Mouse (Mus musculus) hindbrain, embryonic 15.5 days (tissue): ENCODE data around the gene Angel2. TPM values are rescaled to one million over a fixed set of nuclear protein-coding genes. Genes with fewer than 3 reads are reported as not detected.

Source experiments
- ATAC-seq: fragments of 200-750 bp; cut with Nextera tagmentation; 2 replicates; pipeline ENCODE4 v1.8.0; 2017; ENCODE audit warnings: low read depth, moderate number of reproducible peaks, moderate TSS enrichment; ENCODE audit not compliant: low FRiP score
- H3K27ac ChIP-seq: fragments of 300-500 bp; sonication (generic); replicated peaks from 2 replicates; pipeline ENCODE4 v1.5.1; 2015; ENCODE audit warnings: mild to moderate bottlenecking, inconsistent platforms
- H3K27me3 ChIP-seq: fragments of 300-500 bp; sonication (generic); 2 replicates; pipeline ENCODE4 v1.6.1; 2015; ENCODE audit warnings: control low read depth, inconsistent platforms
- H3K36me3 ChIP-seq: fragments of 300-500 bp; sonication (generic); 2 replicates; pipeline ENCODE4 v1.6.1; 2015; ENCODE audit warnings: control low read depth, inconsistent platforms
- H3K4me1 ChIP-seq: fragments of 300-500 bp; sonication (generic); replicated peaks from 2 replicates; pipeline ENCODE4 v1.6.1; 2015; ENCODE audit warnings: control low read depth, inconsistent platforms
- H3K4me2 ChIP-seq: fragments of 300-500 bp; sonication (generic); 2 replicates; pipeline ENCODE4 v1.6.1; 2015; ENCODE audit warnings: moderate library complexity, mild to moderate bottlenecking, inconsistent platforms
- H3K4me3 ChIP-seq: fragments of 300-500 bp; sonication (generic); 2 replicates; pipeline ENCODE4 v1.5.1; 2015; ENCODE audit warnings: mild to moderate bottlenecking, inconsistent platforms
- H3K9ac ChIP-seq: fragments of 300-500 bp; sonication (generic); 2 replicates; pipeline ENCODE4 v1.6.1; 2015; ENCODE audit warnings: inconsistent platforms
- H3K9me3 ChIP-seq: fragments of 300-500 bp; sonication (generic); 2 replicates; pipeline ENCODE4 v1.6.1; 2016; ENCODE audit warnings: control low read depth, inconsistent platforms
- WGBS: fragments of 180-500 bp; shearing (Covaris S2); methylation state at CpG from one replicate; pipeline ENCODE4 v1.1.7; 2015; 5-methylcytosine and 5-hydroxymethylcytosine counted together
- polyA plus RNA-seq: library from polyadenylated mRNA; unstranded; fragments of >200 nt; fragmentation: Nextera tagmentation; extraction: Ambion mirVana; gene quantifications from 2 replicates; pipeline ENCODE4 v1.2.1, GENCODE M21; 2015

Gene Angel2
- polyA plus RNA-seq, 1 experiment from 2014 or later: 48.6 TPM

- Histone ChIP-seq H3K36me3 (peaks cover 11% of the 10 kb centered on the region), H3K27me3 (no peaks in the 10 kb centered on the region), H3K9ac (no peak overlapping the region), H3K9me3 (no peaks in the 10 kb centered on the region), H3K4me3 (no peak overlapping the region), H3K4me2 (no peak overlapping the region), H3K4me1 (peaks cover 10% of the 10 kb centered on the region), H3K27ac (no peak overlapping the region)
- 94% methylated on average over 16 of the region's 16 CpGs for WGBS
- no peak for ATAC-seq
Measured at GRCm38 (mm10) chr1:190904714-190905113, 20.2 kb upstream of the Angel2 start.

GRCm38 (mm10) chr1:190910836-190911235 is 14.1 kb upstream of the Angel2 start:
- peak overlapping the region; percentile 81 for H3K9ac ChIP-seq
- no peak for ATAC-seq
- H3K4me3 ChIP-seq: peak overlapping the region; percentile 75
- 0 out of 2 replicates have a peak overlapping the region, but pooled peaks have one; percentile 82 for H3K27ac ChIP-seq
- H3K9me3 ChIP-seq: no peaks in the 10 kb centered on the region
- peak overlapping the region; percentile 74 for H3K4me2 ChIP-seq
- H3K36me3 ChIP-seq: no peaks in the 10 kb centered on the region
- H3K4me1 ChIP-seq: peaks cover 31% of the 10 kb centered on the region
- no peaks in the 10 kb centered on the region for H3K27me3 ChIP-seq
- WGBS: 79% methylated on average over 6 of the region's 6 CpGs

GRCm38 (mm10) chr1:190911415-190912123 is 13.3 kb upstream of the Angel2 start, which contains the start of gene Rps6kc1:
Rps6kc1 (minus strand) TSS chr1:190911770.
- H3K4me3 ChIP-seq: peak within 1 kb of the TSS; percentile 75
- H3K36me3 ChIP-seq: no peaks in the 10 kb centered on the region
- H3K9ac ChIP-seq: peak within 1 kb of the TSS; percentile 81
- H3K27ac ChIP-seq: peak within 1 kb of the TSS; percentile 82
- ATAC-seq: peak; percentile 97
- H3K4me1 ChIP-seq: peaks cover 31% of the 10 kb centered on the region
- H3K9me3 ChIP-seq: no peaks in the 10 kb centered on the region
- WGBS: under 1% methylated on average over 46 of the region's 47 CpGs
- no peaks in the 10 kb centered on the region for H3K27me3 ChIP-seq
- H3K4me2 ChIP-seq: peak within 1 kb of the TSS; percentile 74

- WGBS: 29% methylated on average over 1 of the region's 1 CpGs
- Histone ChIP-seq H3K27me3 (no peaks in the 10 kb centered on the region), H3K9ac (no peak overlapping the region), H3K27ac (no peak overlapping the region), H3K4me3 (no peak overlapping the region), H3K9me3 (no peaks in the 10 kb centered on the region), H3K4me1 (peaks cover 31% of the 10 kb centered on the region), H3K36me3 (no peaks in the 10 kb centered on the region), H3K4me2 (no peak overlapping the region; the same call in 1 of the 2 replicates)
- ATAC-seq: no peak
Measured at GRCm38 (mm10) chr1:190912623-190913022, 12.3 kb upstream of the Angel2 start.

- WGBS: 71% methylated on average over 7 of the region's 7 CpGs
- Histone ChIP-seq H3K27me3 (no peaks in the 10 kb centered on the region), H3K27ac (no peak overlapping the region), H3K36me3 (no peaks in the 10 kb centered on the region), H3K9ac (no peak overlapping the region), H3K4me1 (no peaks in the 10 kb centered on the region), H3K4me2 (no peak overlapping the region), H3K9me3 (no peaks in the 10 kb centered on the region), H3K4me3 (no peak overlapping the region)
- no peak for ATAC-seq
Measured at GRCm38 (mm10) chr1:190918938-190919337, 6.0 kb upstream of the Angel2 start.

GRCm38 (mm10) chr1:190919725-190920469 is 5.0 kb upstream of the Angel2 start:
- no peak overlapping the region for H3K27ac ChIP-seq
- no peaks in the 10 kb centered on the region for H3K4me1 ChIP-seq
- no peaks in the 10 kb centered on the region for H3K9me3 ChIP-seq
- no peak for ATAC-seq
- H3K9ac ChIP-seq: no peak overlapping the region
- H3K27me3 ChIP-seq: no peaks in the 10 kb centered on the region
- no peak overlapping the region for H3K4me3 ChIP-seq
- H3K4me2 ChIP-seq: no peak overlapping the region
- no peaks in the 10 kb centered on the region for H3K36me3 ChIP-seq
- WGBS: 78% methylated on average over 8 of the region's 8 CpGs

GRCm38 (mm10) chr1:190927311-190927710 is 2.4 kb downstream of the Angel2 start:
- Histone ChIP-seq H3K9ac (no peak overlapping the region), H3K27ac (no peak overlapping the region), H3K36me3 (no peaks in the 10 kb centered on the region), H3K4me2 (peak overlapping the region; percentile 70), H3K27me3 (no peaks in the 10 kb centered on the region), H3K4me1 (peaks cover 14% of the 10 kb centered on the region), H3K4me3 (no peak overlapping the region), H3K9me3 (no peaks in the 10 kb centered on the region)
- no peak for ATAC-seq
- WGBS: 94% methylated on average over 3 of the region's 3 CpGs

GRCm38 (mm10) chr1:190927751-190928369 is 2.9 kb downstream of the Angel2 start:
- H3K27me3 ChIP-seq: no peaks in the 10 kb centered on the region
- peak overlapping the region; percentile 99 for H3K27ac ChIP-seq
- H3K4me2 ChIP-seq: peak overlapping the region; percentile 70
- no peaks in the 10 kb centered on the region for H3K9me3 ChIP-seq
- peaks cover 14% of the 10 kb centered on the region for H3K4me1 ChIP-seq
- H3K36me3 ChIP-seq: no peaks in the 10 kb centered on the region
- WGBS: 18% methylated on average over 16 of the region's 16 CpGs
- peak; percentile 57 for ATAC-seq
- peak overlapping the region; percentile 62 for H3K4me3 ChIP-seq
- peak overlapping the region; percentile 77 for H3K9ac ChIP-seq

GRCm38 (mm10) chr1:190928370-190929009 is 3.6 kb downstream of the Angel2 start:
- 0% methylated on average over 43 of the region's 79 CpGs for WGBS
- peak overlapping the region; percentile 99 for H3K27ac ChIP-seq
- peak overlapping the region; percentile 77 for H3K9ac ChIP-seq
- no peaks in the 10 kb centered on the region for H3K27me3 ChIP-seq
- H3K4me3 ChIP-seq: peak overlapping the region; percentile 62
- peaks cover 14% of the 10 kb centered on the region for H3K4me1 ChIP-seq
- no peaks in the 10 kb centered on the region for H3K9me3 ChIP-seq
- H3K36me3 ChIP-seq: no peaks in the 10 kb centered on the region
- peak overlapping the region; percentile 70 for H3K4me2 ChIP-seq
- ATAC-seq: peak; percentile 97

GRCm38 (mm10) chr1:190929010-190929695 is 4.2 kb downstream of the Angel2 start:
- no peaks in the 10 kb centered on the region for H3K9me3 ChIP-seq
- H3K27me3 ChIP-seq: no peaks in the 10 kb centered on the region
- H3K36me3 ChIP-seq: 0 out of 2 replicates have a peak, but pooled peaks cover 3% of the 10 kb centered on the region
- peak overlapping the region; percentile 62 for H3K4me3 ChIP-seq
- peak overlapping the region; percentile 70 for H3K4me2 ChIP-seq
- ATAC-seq: 0 out of 2 replicates have a peak, but pooled peaks have one; percentile 12
- WGBS: 7% methylated on average over 27 of the region's 27 CpGs
- peaks cover 14% of the 10 kb centered on the region for H3K4me1 ChIP-seq
- H3K27ac ChIP-seq: peak overlapping the region; percentile 99
- peak overlapping the region; percentile 77 for H3K9ac ChIP-seq

- WGBS: 97% methylated on average over 6 of the region's 6 CpGs
- Histone ChIP-seq H3K9ac (no peak overlapping the region), H3K9me3 (no peaks in the 10 kb centered on the region), H3K27ac (no peak overlapping the region), H3K36me3 (peaks cover 8% of the 10 kb centered on the region; the same call in 1 of the 2 replicates), H3K4me3 (no peak overlapping the region), H3K27me3 (no peaks in the 10 kb centered on the region), H3K4me2 (no peak overlapping the region), H3K4me1 (peaks cover 14% of the 10 kb centered on the region)
- ATAC-seq: no peak
Measured at GRCm38 (mm10) chr1:190930181-190930580, 5.3 kb downstream of the Angel2 start.
